Mouse (Mus musculus) heart, embryonic 13.5 days (tissue): ENCODE measurements around the gene Kank1. TPM values are rescaled to one million over a fixed set of nuclear protein-coding genes. Genes with fewer than 3 reads are reported as not detected.
A peak's percentile ranks its signal among the peaks of the same experiment; 100 is the strongest.

Source experiments
- ATAC-seq: fragments of 200-750 bp; cut with Nextera tagmentation; 2 replicates; pipeline ENCODE4 v1.8.0; 2017; ENCODE audit warnings: moderate TSS enrichment; ENCODE audit not compliant: insufficient number of reproducible peaks, low FRiP score, low TSS enrichment; ENCODE audit errors: extremely low read depth
- H3K27ac ChIP-seq: fragments of 300-500 bp; sonication (generic); replicated peaks from 2 replicates; pipeline ENCODE4 v1.5.1; 2015; ENCODE audit warnings: moderate library complexity, mild to moderate bottlenecking, inconsistent platforms
- H3K27me3 ChIP-seq: fragments of 300-500 bp; sonication (generic); replicated peaks from 2 replicates; pipeline ENCODE4 v1.6.1; 2015; ENCODE audit warnings: mild to moderate bottlenecking, inconsistent platforms
- H3K36me3 ChIP-seq: fragments of 300-500 bp; sonication (generic); 2 replicates; pipeline ENCODE4 v1.6.1; 2015; ENCODE audit warnings: mild to moderate bottlenecking, inconsistent platforms
- H3K4me1 ChIP-seq: fragments of 300-500 bp; sonication (generic); 2 replicates; pipeline ENCODE4 v1.6.1; 2015; ENCODE audit warnings: inconsistent platforms
- H3K4me2 ChIP-seq: fragments of 300-500 bp; sonication (generic); 2 replicates; pipeline ENCODE4 v1.6.1; 2015; ENCODE audit warnings: inconsistent platforms, mild to moderate bottlenecking, moderate library complexity
- H3K4me3 ChIP-seq: fragments of 300-500 bp; sonication (generic); 2 replicates; pipeline ENCODE4 v1.5.1; 2015; ENCODE audit warnings: moderate library complexity, mild to moderate bottlenecking, inconsistent platforms
- H3K9ac ChIP-seq: fragments of 300-500 bp; sonication (generic); 2 replicates; pipeline ENCODE4 v1.6.1; 2015; ENCODE audit warnings: inconsistent platforms, mild to moderate bottlenecking, moderate library complexity
- H3K9me3 ChIP-seq: fragments of 300-500 bp; sonication (generic); 2 replicates; pipeline ENCODE4 v1.6.1; 2016; ENCODE audit warnings: inconsistent platforms
- WGBS: fragments of 180-500 bp; shearing (Covaris S2); methylation state at CpG from one replicate; pipeline ENCODE4 v1.1.7; 2015; ENCODE audit warnings: mixed read lengths; 5-methylcytosine and 5-hydroxymethylcytosine counted together
- polyA plus RNA-seq: library from polyadenylated mRNA; unstranded; fragments of >200 nt; fragmentation: Nextera tagmentation; extraction: Ambion mirVana; gene quantifications from 2 replicates; pipeline ENCODE4 v1.2.1, GENCODE M21; 2015

Kank1 gene
- polyA plus RNA-seq = 45.7 and 50.4 TPM in 2 replicates

DNA sequence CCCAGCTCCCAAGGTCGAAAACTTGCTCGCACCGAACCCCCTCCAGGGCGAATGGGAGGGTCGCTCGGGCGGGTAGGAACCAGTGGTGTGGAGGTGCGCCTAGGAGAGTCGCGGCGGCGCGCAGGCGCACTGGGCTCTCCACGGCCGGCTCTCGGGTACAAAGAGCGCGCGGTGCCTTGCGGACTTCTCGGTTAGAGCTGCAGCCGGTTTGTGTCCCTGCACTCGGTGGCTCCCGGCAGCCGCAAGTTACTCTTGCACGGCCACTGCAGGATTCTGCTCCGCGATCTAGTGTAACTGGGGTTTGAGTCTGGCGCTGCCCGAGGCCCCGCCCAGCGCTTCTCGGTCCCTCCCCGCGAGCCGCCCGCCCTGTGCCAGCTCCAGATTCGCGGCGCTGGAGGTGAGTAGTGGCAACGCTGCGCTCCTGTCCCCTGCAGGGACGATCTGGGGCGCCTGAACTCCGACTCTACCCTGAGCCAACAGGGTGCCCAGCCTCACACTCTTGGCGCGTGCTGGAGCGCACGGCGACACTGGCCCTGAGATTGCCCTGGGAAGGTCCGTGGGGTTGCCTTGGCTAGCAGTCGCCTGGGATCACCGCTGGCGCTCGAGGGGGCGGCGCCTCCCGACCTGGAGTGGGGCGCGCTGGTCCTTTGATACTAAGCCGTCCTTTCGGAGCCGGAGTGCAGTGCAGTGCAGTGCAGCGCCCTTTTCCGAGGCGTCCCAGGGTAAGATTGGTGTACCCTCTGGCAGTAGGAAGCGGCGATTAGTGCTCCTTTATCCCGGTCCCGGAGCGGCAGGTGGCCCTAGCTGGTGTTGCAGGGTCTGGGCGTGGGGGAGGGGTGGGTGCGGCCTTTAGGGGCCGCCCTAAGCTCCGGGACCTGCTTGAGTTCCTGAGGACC is at the start of gene Kank1:
Gene Kank1, plus strand, starts transcription at position 380 of the 896 bp plus-strand sequence.
- under 1% methylated on average over 76 of the region's 76 CpGs for WGBS
- Histone ChIP-seq H3K4me1 (peaks cover 31% of the 10 kb centered on the region), H3K4me3 (peak within 1 kb of the TSS; percentile 83), H3K27me3 (peaks cover 23% of the 10 kb centered on the region), H3K36me3 (no peaks in the 10 kb centered on the region), H3K9ac (peak within 1 kb of the TSS; percentile 87), H3K4me2 (peak within 1 kb of the TSS; percentile 81), H3K9me3 (no peaks in the 10 kb centered on the region), H3K27ac (peak within 1 kb of the TSS; percentile 85)
- peak; percentile 59 for ATAC-seq

DNA sequence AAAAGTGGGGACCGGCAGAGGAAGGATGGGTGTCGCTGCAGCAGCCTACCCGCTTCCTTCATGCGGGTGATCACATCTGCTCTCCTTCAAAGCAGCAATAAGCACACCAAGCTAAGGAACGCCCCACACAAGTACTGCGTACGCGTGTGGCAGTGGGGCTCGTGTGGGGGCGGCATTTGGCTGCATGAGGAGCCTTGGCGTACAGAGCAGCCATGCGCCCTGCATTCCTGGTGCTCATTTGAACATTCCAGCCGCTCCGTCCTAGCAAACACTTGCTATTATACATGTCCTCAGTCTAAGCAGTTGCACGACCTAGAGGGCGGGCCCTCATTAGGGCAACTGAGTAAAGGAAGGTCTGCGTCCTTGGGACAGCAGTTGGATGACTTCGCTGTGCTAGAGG is 49.1 kb upstream of the Kank1 start:
- Histone ChIP-seq H3K9me3 (no peaks in the 10 kb centered on the region), H3K27ac (no peak overlapping the region), H3K9ac (no peak overlapping the region), H3K4me1 (peaks cover 42% of the 10 kb centered on the region), H3K27me3 (no peaks in the 10 kb centered on the region), H3K36me3 (no peaks in the 10 kb centered on the region), H3K4me3 (no peak overlapping the region), H3K4me2 (peak overlapping the region; percentile 1; the same call in 1 of the 2 replicates)
- peak; percentile 26; the same call in 1 of the 2 replicates for ATAC-seq
- 68% methylated on average over 18 of the region's 18 CpGs for WGBS

- H3K9me3 ChIP-seq = no peaks in the 10 kb centered on the region
- no peak overlapping the region for H3K4me2 ChIP-seq
- no peak overlapping the region for H3K9ac ChIP-seq
- ATAC-seq = no peak
- H3K36me3 ChIP-seq = no peaks in the 10 kb centered on the region
- 92% methylated on average over 9 of the region's 9 CpGs for WGBS
- peaks cover 10% of the 10 kb centered on the region; the same call in 1 of the 2 replicates for H3K4me1 ChIP-seq
- H3K4me3 ChIP-seq = no peak overlapping the region
- H3K27me3 ChIP-seq = no peaks in the 10 kb centered on the region
- H3K27ac ChIP-seq = no peak overlapping the region
Observed at GRCm38 (mm10) chr19:25193751-25194150, 43.0 kb upstream of the Kank1 start.

GRCm38 (mm10) chr19:25200081-25200860 is 36.5 kb upstream of the Kank1 start:
- Histone ChIP-seq H3K36me3 (0 out of 2 replicates have a peak, but pooled peaks cover 3% of the 10 kb centered on the region), H3K4me2 (no peak overlapping the region), H3K9me3 (no peaks in the 10 kb centered on the region), H3K27ac (peak overlapping the region; percentile 17; the same call in 1 of the 2 replicates), H3K4me1 (peaks cover 25% of the 10 kb centered on the region), H3K27me3 (no peaks in the 10 kb centered on the region), H3K9ac (peak overlapping the region; percentile 21; the same call in 1 of the 2 replicates), H3K4me3 (no peak overlapping the region)
- ATAC-seq = no peak
- WGBS = 43% methylated on average over 13 of the region's 13 CpGs

DNA sequence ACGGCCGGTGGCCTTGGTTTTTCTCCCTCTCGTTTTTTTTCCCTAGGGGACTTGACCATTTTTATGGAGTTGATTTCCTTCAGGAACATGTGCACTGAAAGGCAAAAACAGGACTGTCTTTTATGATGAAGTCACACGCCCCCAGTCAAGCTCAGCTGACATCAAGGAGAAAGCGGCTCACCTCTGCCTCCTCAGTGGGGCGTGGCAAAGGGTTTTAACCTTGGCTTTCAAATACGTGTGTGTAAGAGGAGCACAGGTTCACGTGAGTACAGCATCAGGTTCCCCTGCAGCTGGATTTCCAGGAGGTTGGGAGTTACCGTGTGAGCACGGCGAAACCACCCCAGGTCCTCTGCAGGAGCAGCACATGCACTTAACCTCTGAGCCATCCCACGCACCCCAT is 33.7 kb upstream of the Kank1 start:
- H3K9ac ChIP-seq = no peak overlapping the region
- H3K27me3 ChIP-seq = peaks cover 8% of the 10 kb centered on the region; the same call in 1 of the 2 replicates
- no peak overlapping the region for H3K4me3 ChIP-seq
- H3K4me2 ChIP-seq = no peak overlapping the region
- H3K9me3 ChIP-seq = no peaks in the 10 kb centered on the region
- H3K27ac ChIP-seq = no peak overlapping the region
- ATAC-seq = no peak
- 0 out of 2 replicates have a peak, but pooled peaks cover 3% of the 10 kb centered on the region for H3K36me3 ChIP-seq
- peaks cover 27% of the 10 kb centered on the region for H3K4me1 ChIP-seq
- 81% methylated on average over 12 of the region's 12 CpGs for WGBS

GRCm38 (mm10) chr19:25206969-25207368 is 29.8 kb upstream of the Kank1 start:
- 71% methylated on average over 12 of the region's 12 CpGs for WGBS
- no peaks in the 10 kb centered on the region for H3K36me3 ChIP-seq

GRCm38 (mm10) chr19:25207731-25208361 is 28.9 kb upstream of the Kank1 start:
- Histone ChIP-seq H3K4me3 (0 out of 2 replicates have a peak overlapping the region, but pooled peaks have one; percentile 3), H3K27me3 (peaks cover 13% of the 10 kb centered on the region; the same call in 1 of the 2 replicates), H3K4me1 (peaks cover 14% of the 10 kb centered on the region), H3K9ac (peak overlapping the region; percentile 67), H3K9me3 (no peaks in the 10 kb centered on the region), H3K27ac (no peak overlapping the region), H3K36me3 (no peaks in the 10 kb centered on the region), H3K4me2 (peak overlapping the region; percentile 51)
- WGBS = 24% methylated on average over 23 of the region's 23 CpGs
- no peak for ATAC-seq

More at GRCm38 (mm10) chr19:25206969-25207368, 29.8 kb upstream of the Kank1 start:
- H3K27ac ChIP-seq = no peak overlapping the region
- no peak for ATAC-seq
- no peak overlapping the region for H3K9ac ChIP-seq
- no peak overlapping the region for H3K4me2 ChIP-seq
- peaks cover 13% of the 10 kb centered on the region; the same call in 1 of the 2 replicates for H3K27me3 ChIP-seq
- H3K4me3 ChIP-seq = no peak overlapping the region
- H3K4me1 ChIP-seq = peaks cover 14% of the 10 kb centered on the region
- no peaks in the 10 kb centered on the region for H3K9me3 ChIP-seq

DNA sequence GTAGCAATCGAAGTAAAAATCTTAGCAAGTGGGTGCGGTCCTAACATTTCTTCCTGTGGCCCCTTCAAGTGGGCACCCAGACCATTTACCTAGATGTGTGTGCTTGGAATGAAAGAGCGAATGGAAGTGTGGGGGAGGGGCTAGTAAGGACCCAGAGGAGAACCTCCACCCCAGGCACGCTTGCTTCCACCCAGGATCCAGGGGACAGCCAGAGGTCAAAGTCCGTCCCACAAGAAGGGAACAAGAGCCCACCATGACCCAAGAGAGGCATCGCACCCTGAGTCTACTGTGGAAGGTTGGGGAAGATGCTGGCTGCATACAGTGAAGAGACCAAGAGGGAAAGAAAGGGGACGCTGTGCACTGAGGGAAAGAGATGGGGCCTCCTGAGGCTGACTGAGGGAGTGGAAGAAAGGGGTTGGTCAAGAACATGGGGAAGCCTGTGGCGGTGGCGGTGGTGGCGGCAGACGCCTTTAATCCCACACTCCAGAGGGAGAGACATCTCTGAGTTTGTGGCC is 28.1 kb upstream of the Kank1 start:
- Histone ChIP-seq H3K4me1 (peaks cover 14% of the 10 kb centered on the region), H3K4me2 (no peak overlapping the region), H3K36me3 (no peaks in the 10 kb centered on the region), H3K27ac (no peak overlapping the region), H3K9ac (no peak overlapping the region), H3K27me3 (peaks cover 13% of the 10 kb centered on the region; the same call in 1 of the 2 replicates), H3K4me3 (no peak overlapping the region), H3K9me3 (no peaks in the 10 kb centered on the region)
- WGBS = 73% methylated on average over 11 of the region's 11 CpGs
- no peak for ATAC-seq

DNA sequence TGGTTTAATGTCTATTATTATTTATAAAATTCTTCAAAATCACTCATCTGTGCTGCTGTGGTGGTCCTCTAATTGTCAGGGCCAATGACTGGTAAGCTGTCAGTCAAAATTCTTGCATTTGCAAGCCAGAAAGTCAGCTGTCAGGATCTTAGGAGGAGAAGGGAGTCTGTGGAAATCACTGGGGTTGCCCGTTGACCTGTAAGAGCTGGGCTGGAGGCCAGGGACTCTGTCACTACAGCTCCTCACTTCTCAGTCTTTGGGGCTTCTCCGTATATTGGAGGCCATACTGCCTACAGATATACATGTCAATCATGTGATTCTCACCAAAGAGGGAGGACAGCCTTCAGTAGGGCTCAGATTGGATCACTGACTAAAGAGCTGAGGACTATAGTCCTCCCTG is 16.2 kb upstream of the Kank1 start:
- WGBS = 44% methylated on average over 2 of the region's 2 CpGs
- H3K27ac ChIP-seq = no peak overlapping the region
- no peak overlapping the region for H3K4me3 ChIP-seq
- no peak overlapping the region for H3K4me2 ChIP-seq
- no peak for ATAC-seq
- H3K9me3 ChIP-seq = 0 out of 2 replicates have a peak, but pooled peaks cover 2% of the 10 kb centered on the region
- H3K9ac ChIP-seq = no peak overlapping the region
- H3K4me1 ChIP-seq = peaks cover 6% of the 10 kb centered on the region
- no peaks in the 10 kb centered on the region for H3K27me3 ChIP-seq
- H3K36me3 ChIP-seq = no peaks in the 10 kb centered on the region

- Histone ChIP-seq H3K27ac (no peak overlapping the region), H3K27me3 (no peaks in the 10 kb centered on the region), H3K4me1 (peaks cover 6% of the 10 kb centered on the region), H3K9me3 (0 out of 2 replicates have a peak, but pooled peaks cover 2% of the 10 kb centered on the region), H3K9ac (no peak overlapping the region), H3K4me2 (no peak overlapping the region), H3K4me3 (no peak overlapping the region), H3K36me3 (no peaks in the 10 kb centered on the region)
- 57% methylated on average over 9 of the region's 9 CpGs for WGBS
- ATAC-seq = no peak
Observed at GRCm38 (mm10) chr19:25221964-25222640, 14.7 kb upstream of the Kank1 start.
